Mouse (Mus musculus): Measurements from ENCODE around the gene Lrrc75b. TPM values are rescaled to one million over a fixed set of nuclear protein-coding genes. Genes with fewer than 3 reads are reported as not detected.

Lrrc75b gene
- total and polyA plus RNA-seq, 3 experiments = not detected

GRCm38 (mm10) chr10:75587781-75588180 lies 27.7 kb upstream of the Lrrc75b start:
- Histone ChIP-seq H3K79me2 (ENCODE audit: control insufficient read depth, insufficient read depth, low read length, poor library complexity) (no peaks in the 10 kb centered on the region), H3K9ac (ENCODE audit: control insufficient read depth, low read depth, low read length, poor library complexity, severe bottlenecking) (no peak overlapping the region), H3K27me3 (ENCODE audit: control insufficient read depth in 1 of 2, insufficient read depth in 2 of 2, low read length in 2 of 2) (peaks cover 3 to 4% of the 10 kb centered on the region in 2 experiments; a peak in 1 of 4 replicates), H3K4me1 (ENCODE audit: control insufficient read depth in 1 of 2, insufficient read depth in 2 of 2, low read length in 2 of 2) (peaks cover 8 to 25% of the 10 kb centered on the region in 2 experiments), H3K27ac (ENCODE audit: control insufficient read depth, low read depth, low read length) (no peak overlapping the region), H3K36me3 (ENCODE audit: control insufficient read depth in 1 of 2, insufficient read depth in 2 of 2, low read length in 2 of 2) (peaks cover 0 to 7% of the 10 kb centered on the region in 2 experiments; a peak in 2 of 4 replicates), H3K9me3 (replicated peaks; ENCODE audit: insufficient read depth, low read length) (no peaks in the 10 kb centered on the region), H3K4me3 (ENCODE audit: control insufficient read depth in 1 of 2, insufficient read depth in 1 of 2, low read depth in 2 of 2, low read length in 2 of 2) (no peak overlapping the region)
- DNase-seq (ENCODE audit: low read depth, low spot score) = no peak
- TF ChIP-seq MAX (IDR thresholded peaks at IDR 0.05; ENCODE audit: low read length) (no peak), USF2 (IDR thresholded peaks at IDR 0.05; ENCODE audit: borderline replicate concordance in 1 of 2, insufficient read depth in 1 of 2, low read depth in 1 of 2, low read length in 2 of 2) (no peak), TCF12 (IDR thresholded peaks at IDR 0.05; ENCODE audit: low read depth, low read length) (no peak), MYC (IDR thresholded peaks at IDR 0.05; ENCODE audit: low read depth, low read length) (no peak), NELFE (IDR thresholded peaks at IDR 0.05; ENCODE audit: low read depth, low read length) (no peak), HCFC1 (IDR thresholded peaks at IDR 0.05; ENCODE audit: low read depth, low read length) (no peak), ZC3H11A (IDR thresholded peaks at IDR 0.05; ENCODE audit: low read depth, low read length) (no peak), MYB (IDR thresholded peaks at IDR 0.05; ENCODE audit: low read depth, low read length) (no peak), CHD1 (IDR thresholded peaks at IDR 0.05; ENCODE audit: low read depth, low read length) (no peak), BHLHE40 (IDR thresholded peaks at IDR 0.05; ENCODE audit: borderline replicate concordance, low read depth, low read length) (no peak), EP300 (IDR thresholded peaks at IDR 0.05; ENCODE audit: low read depth in 1 of 2, low read length in 2 of 2) (no peak), UBTF (IDR thresholded peaks at IDR 0.05; ENCODE audit: borderline replicate concordance, insufficient read depth, low read depth, low read length) (no peak), MEF2A (IDR thresholded peaks at IDR 0.05; ENCODE audit: extremely low read depth, insufficient replicate concordance, low read depth, low read length, poor library complexity, severe bottlenecking) (no peak), RCOR1 (IDR thresholded peaks at IDR 0.05; ENCODE audit: low read depth, low read length) (no peak), ZKSCAN1 (IDR thresholded peaks at IDR 0.05; ENCODE audit: low read depth, low read length) (no peak), SIN3A (IDR thresholded peaks at IDR 0.05; ENCODE audit: low read length) (no peak)

GRCm38 (mm10) chr10:75586553-75586879 lies 26.4 kb upstream of the Lrrc75b start:
- Histone ChIP-seq H3K9me3 (replicated peaks; ENCODE audit: insufficient read depth, low read length) (no peaks in the 10 kb centered on the region), H3K27me3 (ENCODE audit: control insufficient read depth in 1 of 2, insufficient read depth in 2 of 2, low read length in 2 of 2) (peaks cover 3 to 4% of the 10 kb centered on the region in 2 experiments; a peak in 1 of 4 replicates), H3K9ac (ENCODE audit: control insufficient read depth, low read depth, low read length, poor library complexity, severe bottlenecking) (no peak overlapping the region), H3K4me3 (ENCODE audit: control insufficient read depth in 1 of 2, insufficient read depth in 1 of 2, low read depth in 2 of 2, low read length in 2 of 2) (no peak overlapping the region), H3K79me2 (ENCODE audit: control insufficient read depth, insufficient read depth, low read length, poor library complexity) (no peaks in the 10 kb centered on the region), H3K36me3 (ENCODE audit: control insufficient read depth in 1 of 2, insufficient read depth in 2 of 2, low read length in 2 of 2) (no peaks in the 10 kb centered on the region; a peak in 1 of 4 replicates), H3K27ac (ENCODE audit: control insufficient read depth, low read depth, low read length) (no peak overlapping the region), H3K4me1 (ENCODE audit: control insufficient read depth in 1 of 2, insufficient read depth in 2 of 2, low read length in 2 of 2) (peaks cover 2 to 13% of the 10 kb centered on the region in 2 experiments; a peak in 3 of 4 replicates)
- TF ChIP-seq BHLHE40 (IDR thresholded peaks at IDR 0.05; ENCODE audit: borderline replicate concordance, low read depth, low read length) (no peak), TAL1 (IDR thresholded peaks at IDR 0.05; ENCODE audit: low read length) (no peak), E2F4 (IDR thresholded peaks at IDR 0.05; ENCODE audit: borderline replicate concordance, low read depth, low read length) (no peak), POLR2AphosphoS2 (IDR thresholded peaks at IDR 0.05; ENCODE audit: low read length) (no peak), MYC (IDR thresholded peaks at IDR 0.05; ENCODE audit: low read depth, low read length) (no peak), GABPA (IDR thresholded peaks at IDR 0.05; ENCODE audit: low read depth, low read length) (no peak), ELF1 (IDR thresholded peaks at IDR 0.05; ENCODE audit: low read depth, low read length) (no peak), MXI1 (IDR thresholded peaks at IDR 0.05; ENCODE audit: low read depth, low read length) (no peak), TBP (IDR thresholded peaks at IDR 0.05; ENCODE audit: low read depth, low read length) (no peak), CTCF (IDR thresholded peaks at IDR 0.05 in 2 of 3, conservative IDR thresholded peaks at IDR 0.05 in 1 of 3; ENCODE audit: control insufficient read depth in 1 of 3, insufficient read depth in 1 of 3, low read depth in 2 of 3, low read length in 3 of 3, poor library complexity in 1 of 3, severe bottlenecking in 1 of 3) (no peak), POLR2AphosphoS5 (IDR thresholded peaks at IDR 0.05; ENCODE audit: borderline replicate concordance, low read depth, low read length) (no peak), NRF1 (IDR thresholded peaks at IDR 0.05; ENCODE audit: insufficient read depth, low read depth, low read length, poor library complexity, severe bottlenecking) (no peak), USF2 (IDR thresholded peaks at IDR 0.05; ENCODE audit: borderline replicate concordance in 1 of 2, insufficient read depth in 1 of 2, low read depth in 1 of 2, low read length in 2 of 2) (no peak), MYB (IDR thresholded peaks at IDR 0.05; ENCODE audit: low read depth, low read length) (no peak)
- no peak for DNase-seq (ENCODE audit: low read depth, low spot score)
